Comparison of ENCODE assay signal across 8 mouse cellular contexts in genomic region chr4:57781994-57782393, GRCm38 (mm10).
DNase-seq lines count a peak whose midpoint lies in the region; ATAC-seq and TF ChIP-seq lines count a peak whose summit lies in the region.

No protein-coding gene starts in this region.

- ATAC-seq in activated CD4-positive, CD25-positive, alpha-beta regulatory T cell, adult 4 months, result peak; percentile 86
- peak; percentile 86 for ATAC-seq in embryonic facial prominence, embryonic 15.5 days (ENCODE audit: insufficient number of reproducible peaks, low FRiP score, low TSS enrichment, low read depth)
- peak; percentile 92 for ATAC-seq in heart, embryonic 15.5 days (replicated peaks; ENCODE audit: insufficient number of reproducible peaks, insufficient read depth, low FRiP score, low read depth)
- peak; percentile 92 for ATAC-seq in kidney, postnatal 0 days (replicated peaks; ENCODE audit: low FRiP score, low read depth)

- H3K4me2 ChIP-seq in embryonic facial prominence, embryonic 15.5 days (replicated peaks), result peak overlapping the region; percentile 84
- H3K4me2 ChIP-seq in heart, embryonic 15.5 days, result peak overlapping the region; percentile 84
- H3K4me2 ChIP-seq in kidney, postnatal 0 days (ENCODE audit: low read length), result peak overlapping the region; percentile 77

- TF ChIP-seq CTCF in kidney, postnatal 0 days (IDR thresholded peaks at IDR 0.05; ENCODE audit: low read depth), result peak; percentile 40; the same call in 1 of the 2 replicates

- H3K9me3 ChIP-seq in embryonic facial prominence, embryonic 15.5 days (replicated peaks), result no peaks in the 10 kb centered on the region
- no peaks in the 10 kb centered on the region for H3K9me3 ChIP-seq in heart, embryonic 15.5 days (replicated peaks)
- H3K9me3 ChIP-seq in kidney, postnatal 0 days (replicated peaks; ENCODE audit: low read length), result no peaks in the 10 kb centered on the region

- peak overlapping the region; percentile 48 for H3K4me3 ChIP-seq in embryonic facial prominence, embryonic 15.5 days (replicated peaks)
- H3K4me3 ChIP-seq in heart, embryonic 15.5 days, result peak overlapping the region; percentile 56
- H3K4me3 ChIP-seq in kidney, postnatal 0 days (replicated peaks; ENCODE audit: low read depth, low read length), result peak overlapping the region; percentile 45

- H3K9ac ChIP-seq in embryonic facial prominence, embryonic 15.5 days, result peak overlapping the region; percentile 37
- H3K9ac ChIP-seq in heart, embryonic 15.5 days, result peak overlapping the region; percentile 64
- H3K9ac ChIP-seq in kidney, postnatal 0 days (ENCODE audit: low read depth, low read length), result peak overlapping the region; percentile 48

- H3K4me1 ChIP-seq in embryonic facial prominence, embryonic 15.5 days, result peaks cover 30% of the 10 kb centered on the region
- H3K4me1 ChIP-seq in heart, embryonic 15.5 days (replicated peaks), result peaks cover 43% of the 10 kb centered on the region
- peaks cover 6% of the 10 kb centered on the region for H3K4me1 ChIP-seq in kidney, postnatal 0 days (replicated peaks; ENCODE audit: insufficient read depth, low read length)

- WGBS in embryonic facial prominence, embryonic 15.5 days, result under 1% methylated on average over 26 of the region's 26 CpGs
- 2% methylated on average over 26 of the region's 26 CpGs for WGBS in heart, embryonic 15.5 days
- WGBS in kidney, postnatal 0 days, result under 1% methylated on average over 26 of the region's 26 CpGs

- no peaks in the 10 kb centered on the region for H3K36me3 ChIP-seq in embryonic facial prominence, embryonic 15.5 days
- H3K36me3 ChIP-seq in heart, embryonic 15.5 days, result no peaks in the 10 kb centered on the region
- no peaks in the 10 kb centered on the region for H3K36me3 ChIP-seq in kidney, postnatal 0 days (ENCODE audit: insufficient read depth, low read length)

- H3K27me3 ChIP-seq in embryonic facial prominence, embryonic 15.5 days, result no peaks in the 10 kb centered on the region
- no peaks in the 10 kb centered on the region for H3K27me3 ChIP-seq in heart, embryonic 15.5 days
- H3K27me3 ChIP-seq in kidney, postnatal 0 days (ENCODE audit: insufficient read depth, low read length), result no peaks in the 10 kb centered on the region

- peak; percentile 77 for DNase-seq in CD4-positive helper T cell, adult 2 months (ENCODE audit: low read depth, low spot score)
- DNase-seq in kidney, postnatal 0 days (ENCODE audit: low spot score), result peak; percentile 69
- peak; percentile 78 for DNase-seq in lung, postnatal 10 days
- DNase-seq in ovary, postnatal 14 days (ENCODE audit: low spot score), result peak; percentile 36
- peak; percentile 82 to 87 for DNase-seq in thymus, postnatal 36 days

- no peak overlapping the region for H3K27ac ChIP-seq in embryonic facial prominence, embryonic 15.5 days (replicated peaks)
- H3K27ac ChIP-seq in heart, embryonic 15.5 days, result peak overlapping the region; percentile 15
- H3K27ac ChIP-seq in kidney, postnatal 0 days, result no peak overlapping the region
